Mouse (Mus musculus): Measurements from ENCODE around the gene Exoc6b.

GRCm38 (mm10) chr6:84926066-84926465 is 143.2 kb downstream of the Exoc6b start:
- TF ChIP-seq CTCF (IDR thresholded peaks at IDR 0.05; ENCODE audit: insufficient read depth, low read depth, low read length): no peak
- no peak for TF ChIP-seq POLR2A (IDR thresholded peaks at IDR 0.05; ENCODE audit: insufficient read depth, low read depth, low read length)

Data from olfactory bulb, adult 2 months (tissue).